Mouse (Mus musculus) midbrain, embryonic 15.5 days (tissue): ENCODE measurements around the gene Trp63. TPM values are rescaled to one million over a fixed set of nuclear protein-coding genes. Genes with fewer than 3 reads are reported as not detected.

Experiments
- ATAC-seq: fragments of 200-750 bp; cut with Nextera tagmentation; replicated peaks from 2 replicates; pipeline ENCODE4 v1.8.0; 2017; ENCODE audit warnings: moderate TSS enrichment
- H3K27ac ChIP-seq: fragments of 300-500 bp; sonication (generic); 2 replicates; pipeline ENCODE4 v1.5.1; 2015; ENCODE audit warnings: mild to moderate bottlenecking, inconsistent platforms
- H3K27me3 ChIP-seq: fragments of 300-500 bp; sonication (generic); replicated peaks from 2 replicates; pipeline ENCODE4 v1.6.1; 2015; ENCODE audit warnings: inconsistent platforms
- H3K36me3 ChIP-seq: fragments of 300-500 bp; sonication (generic); replicated peaks from 2 replicates; pipeline ENCODE4 v1.6.1; 2015; ENCODE audit warnings: inconsistent platforms
- H3K4me1 ChIP-seq: fragments of 300-500 bp; sonication (generic); 2 replicates; pipeline ENCODE4 v1.6.1; 2015; ENCODE audit warnings: inconsistent platforms
- H3K4me2 ChIP-seq: fragments of 300-500 bp; sonication (generic); 2 replicates; pipeline ENCODE4 v1.6.1; 2015; ENCODE audit warnings: inconsistent platforms, mild to moderate bottlenecking, moderate library complexity
- H3K4me3 ChIP-seq: fragments of 300-500 bp; sonication (generic); 2 replicates; pipeline ENCODE4 v1.5.1; 2015; ENCODE audit warnings: mild to moderate bottlenecking, inconsistent platforms
- H3K9ac ChIP-seq: fragments of 300-500 bp; sonication (generic); 2 replicates; pipeline ENCODE4 v1.6.1; 2015; ENCODE audit warnings: mild to moderate bottlenecking, inconsistent platforms
- H3K9me3 ChIP-seq: fragments of 300-500 bp; sonication (generic); 2 replicates; pipeline ENCODE4 v1.6.1; 2016; ENCODE audit warnings: inconsistent platforms
- WGBS: fragments of 180-500 bp; shearing (Covaris S2); methylation state at CpG from one replicate; pipeline ENCODE4 v1.1.7; 2015; ENCODE audit warnings: mixed read lengths; 5-methylcytosine and 5-hydroxymethylcytosine counted together
- polyA plus RNA-seq: library from polyadenylated mRNA; unstranded; fragments of >200 nt; fragmentation: Nextera tagmentation; extraction: Ambion mirVana; gene quantifications from 2 replicates; pipeline ENCODE4 v1.2.1, GENCODE M21; 2015

Gene Trp63
- polyA plus RNA-seq, 1 experiment from 2014 or later, result 0.25 TPM

DNA sequence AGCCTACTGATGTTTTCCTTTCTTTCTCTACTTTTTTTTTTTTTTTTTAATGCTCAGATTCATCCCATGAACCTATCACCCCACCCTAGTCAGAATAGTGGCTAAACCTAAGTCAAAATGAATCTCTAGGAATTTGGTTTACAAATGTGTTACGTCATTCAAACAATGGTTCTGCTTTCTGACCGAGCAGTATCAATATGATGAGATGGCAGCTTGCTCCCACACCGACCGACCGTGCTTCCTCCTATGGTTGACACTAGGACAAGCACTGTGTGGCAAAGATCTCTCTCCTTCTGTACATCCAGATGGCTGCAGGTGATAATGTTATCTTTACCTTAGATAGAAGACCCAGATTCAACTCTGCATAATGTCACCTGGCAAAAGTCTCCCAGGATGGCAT is 163.0 kb downstream of the Trp63 start:
- ATAC-seq, result no peak
- Histone ChIP-seq H3K27ac (no peak overlapping the region), H3K4me1 (no peaks in the 10 kb centered on the region), H3K36me3 (no peaks in the 10 kb centered on the region), H3K27me3 (no peaks in the 10 kb centered on the region), H3K4me3 (no peak overlapping the region), H3K9ac (no peak overlapping the region), H3K9me3 (no peaks in the 10 kb centered on the region), H3K4me2 (no peak overlapping the region)
- 90% methylated on average over 5 of the region's 5 CpGs for WGBS

DNA sequence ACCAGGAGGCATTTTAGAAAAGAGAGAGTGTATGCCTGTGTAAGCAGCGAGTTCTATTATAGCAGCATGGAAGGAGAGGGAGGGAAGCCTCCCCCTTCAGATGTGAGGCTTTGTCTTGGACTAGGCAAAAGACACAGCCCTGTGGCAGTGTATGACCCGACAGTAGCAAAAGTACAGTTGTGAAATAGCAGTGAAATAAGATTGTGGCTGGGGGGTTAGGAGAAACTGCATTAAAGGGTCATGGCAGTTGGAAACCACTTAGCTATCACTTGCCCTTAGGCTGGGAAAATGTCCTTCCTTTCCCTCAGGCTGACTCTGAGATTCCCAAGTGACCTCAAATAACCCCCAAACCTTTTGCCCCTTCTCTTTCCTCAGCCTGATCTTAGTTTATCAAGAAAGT is 164.9 kb downstream of the Trp63 start:
- Histone ChIP-seq H3K4me3 (no peak overlapping the region), H3K4me2 (no peak overlapping the region), H3K9me3 (no peaks in the 10 kb centered on the region), H3K27me3 (no peaks in the 10 kb centered on the region), H3K9ac (no peak overlapping the region), H3K36me3 (no peaks in the 10 kb centered on the region), H3K4me1 (no peaks in the 10 kb centered on the region), H3K27ac (no peak overlapping the region)
- 63% methylated on average over 2 of the region's 2 CpGs for WGBS
- ATAC-seq, result no peak

DNA sequence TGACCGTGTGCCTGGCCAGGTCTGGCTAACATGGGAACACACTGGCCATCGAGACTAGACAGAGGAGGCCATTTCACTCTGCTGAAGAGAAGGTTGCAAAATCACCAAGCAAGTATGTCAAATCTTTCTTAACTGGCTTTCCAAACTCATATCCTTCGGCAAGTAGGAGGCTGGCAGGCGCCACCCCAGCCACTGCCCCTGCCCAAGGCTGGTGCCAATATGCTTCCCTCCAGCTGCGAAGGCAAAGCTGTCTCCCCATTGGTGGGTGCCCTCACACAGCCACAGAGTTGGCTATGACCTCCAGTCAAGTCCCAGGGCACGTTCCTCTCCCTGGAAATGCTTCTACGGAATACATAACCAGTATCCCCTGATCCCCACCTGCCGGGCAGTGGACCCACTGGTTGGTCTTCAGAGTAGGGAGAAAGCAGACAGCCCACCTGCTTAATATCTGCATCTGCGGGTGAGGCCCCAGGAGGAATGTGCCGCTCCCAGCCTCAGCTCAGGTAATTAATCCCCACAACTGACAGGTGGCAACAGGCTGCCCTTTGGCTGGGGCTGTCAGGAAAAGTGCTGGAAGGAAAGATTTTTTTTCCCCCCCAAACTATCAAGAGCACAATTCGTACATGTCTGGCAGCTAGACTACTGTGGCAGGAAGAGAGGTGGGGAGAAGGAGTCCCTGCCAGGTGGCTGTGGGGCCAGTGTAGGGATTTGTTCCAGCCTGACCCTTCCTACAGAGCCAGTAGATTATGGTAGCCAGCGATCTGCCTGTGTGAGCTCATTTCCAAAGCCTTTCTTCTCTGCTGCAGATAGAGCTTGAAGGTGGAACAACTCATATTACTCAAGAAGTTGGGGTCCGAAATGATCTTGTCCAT is 166.3 kb downstream of the Trp63 start:
- no peaks in the 10 kb centered on the region for H3K9me3 ChIP-seq
- H3K9ac ChIP-seq, result no peak overlapping the region
- no peak for ATAC-seq
- H3K27me3 ChIP-seq, result no peaks in the 10 kb centered on the region
- no peak overlapping the region for H3K27ac ChIP-seq
- H3K4me1 ChIP-seq, result no peaks in the 10 kb centered on the region
- 85% methylated on average over 13 of the region's 13 CpGs for WGBS
- no peak overlapping the region for H3K4me3 ChIP-seq
- H3K4me2 ChIP-seq, result no peak overlapping the region
- no peaks in the 10 kb centered on the region for H3K36me3 ChIP-seq

DNA sequence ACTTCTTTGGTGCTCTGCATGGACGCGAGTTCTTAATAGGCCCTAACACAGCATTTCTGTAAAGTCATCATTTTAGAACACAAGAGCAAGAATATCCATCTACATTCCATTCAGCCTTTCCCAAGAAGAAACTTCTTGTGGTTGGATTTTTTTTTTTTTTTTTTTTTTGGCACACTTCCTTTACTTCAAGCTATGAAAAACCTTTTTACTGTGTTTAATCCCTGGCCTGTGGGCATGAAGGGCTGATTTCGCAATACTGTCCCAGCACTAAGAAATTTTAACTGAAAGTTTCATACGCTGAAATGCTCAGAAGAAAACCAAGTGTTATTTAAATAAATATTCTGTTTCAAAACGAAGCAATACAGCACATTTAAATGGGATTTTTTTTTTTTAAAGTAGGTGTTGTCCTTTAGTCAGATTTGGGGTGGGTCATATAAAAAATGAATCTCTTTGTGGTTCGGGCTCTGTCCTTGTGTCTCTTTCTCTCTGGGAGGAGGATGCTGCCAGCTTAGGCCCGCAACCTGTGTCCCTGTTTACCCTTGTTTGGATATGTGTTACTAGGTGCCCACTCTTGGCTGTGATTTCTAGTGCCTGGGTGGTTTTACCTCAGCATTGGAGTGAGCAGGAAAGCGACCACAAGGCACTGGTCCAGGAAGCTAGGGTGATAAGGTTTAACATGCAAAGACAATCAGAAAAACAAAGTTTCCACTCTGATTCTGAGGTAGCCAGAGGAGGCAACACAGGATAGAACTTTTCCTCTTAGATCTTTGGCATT is 177.4 kb downstream of the Trp63 start:
- ATAC-seq, result no peak
- Histone ChIP-seq H3K4me1 (no peaks in the 10 kb centered on the region; the same call in 1 of the 2 replicates), H3K4me2 (no peak overlapping the region), H3K4me3 (no peak overlapping the region), H3K9me3 (no peaks in the 10 kb centered on the region), H3K27ac (no peak overlapping the region), H3K27me3 (no peaks in the 10 kb centered on the region), H3K36me3 (no peaks in the 10 kb centered on the region), H3K9ac (no peak overlapping the region)
- WGBS, result 91% methylated on average over 8 of the region's 8 CpGs

DNA sequence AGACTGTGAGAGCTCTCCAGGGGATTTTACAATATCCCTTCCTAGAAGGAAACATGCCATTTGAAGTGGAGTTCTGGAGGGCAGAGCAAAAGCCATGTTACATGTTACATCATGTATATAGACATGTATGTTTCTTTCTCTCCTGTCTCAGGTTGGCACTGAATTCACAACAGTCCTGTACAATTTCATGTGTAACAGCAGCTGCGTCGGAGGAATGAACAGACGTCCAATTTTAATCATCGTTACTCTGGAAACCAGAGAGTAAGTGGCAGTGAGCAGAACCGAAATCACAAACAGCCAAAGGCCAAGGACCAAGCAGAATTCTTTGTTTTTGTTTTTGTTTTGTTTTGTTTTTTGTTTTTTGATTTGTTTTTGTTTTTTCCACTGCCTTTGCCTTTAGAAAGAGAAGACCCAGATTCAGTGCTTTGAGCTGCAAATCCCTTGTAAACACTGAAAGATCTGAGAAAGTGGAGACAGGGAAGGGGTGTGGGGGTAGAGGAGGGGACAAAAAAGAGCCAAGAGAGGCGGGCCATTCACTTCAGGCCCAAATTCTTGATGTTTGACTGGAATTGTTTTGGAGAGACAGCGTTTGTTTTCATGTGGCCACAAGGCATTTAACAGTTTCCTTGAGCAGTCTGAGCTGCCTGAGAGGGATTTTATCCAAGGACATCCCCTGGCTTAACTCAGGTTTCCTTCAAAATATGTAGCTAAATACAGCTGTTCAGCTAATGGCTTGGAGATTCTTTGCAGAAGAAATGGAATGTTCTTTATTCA is 181.7 kb downstream of the Trp63 start:
- Histone ChIP-seq H3K9me3 (no peaks in the 10 kb centered on the region), H3K9ac (no peak overlapping the region), H3K27me3 (no peaks in the 10 kb centered on the region), H3K36me3 (no peaks in the 10 kb centered on the region), H3K4me3 (no peak overlapping the region), H3K4me1 (no peaks in the 10 kb centered on the region), H3K27ac (no peak overlapping the region), H3K4me2 (no peak overlapping the region)
- no peak for ATAC-seq
- 43% methylated on average over 7 of the region's 7 CpGs for WGBS

DNA sequence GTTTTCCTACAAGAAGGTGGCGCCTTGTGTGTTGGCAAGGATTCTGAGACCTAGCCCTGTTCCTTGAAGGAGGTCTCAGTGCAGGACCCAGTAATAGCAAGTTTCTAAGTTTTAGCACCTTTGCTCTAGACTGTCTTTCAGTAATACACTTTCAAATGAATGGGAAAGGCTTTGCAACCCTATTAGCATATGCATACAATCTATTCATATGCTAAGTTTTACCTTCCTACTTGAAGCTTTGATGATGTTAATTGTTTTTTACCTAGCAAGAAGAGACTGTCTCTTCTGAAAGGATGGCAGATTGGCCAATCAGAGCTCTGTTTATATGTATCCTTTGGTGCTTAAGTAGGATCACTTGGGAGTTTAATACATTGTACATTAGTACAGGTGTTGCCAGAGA is 187.9 kb downstream of the Trp63 start:
- Histone ChIP-seq H3K9me3 (no peaks in the 10 kb centered on the region), H3K4me1 (no peaks in the 10 kb centered on the region), H3K36me3 (no peaks in the 10 kb centered on the region), H3K4me3 (no peak overlapping the region), H3K9ac (no peak overlapping the region), H3K27me3 (no peaks in the 10 kb centered on the region), H3K27ac (no peak overlapping the region), H3K4me2 (no peak overlapping the region)
- ATAC-seq, result no peak
- WGBS, result 81% methylated on average over 1 of the region's 1 CpGs

DNA sequence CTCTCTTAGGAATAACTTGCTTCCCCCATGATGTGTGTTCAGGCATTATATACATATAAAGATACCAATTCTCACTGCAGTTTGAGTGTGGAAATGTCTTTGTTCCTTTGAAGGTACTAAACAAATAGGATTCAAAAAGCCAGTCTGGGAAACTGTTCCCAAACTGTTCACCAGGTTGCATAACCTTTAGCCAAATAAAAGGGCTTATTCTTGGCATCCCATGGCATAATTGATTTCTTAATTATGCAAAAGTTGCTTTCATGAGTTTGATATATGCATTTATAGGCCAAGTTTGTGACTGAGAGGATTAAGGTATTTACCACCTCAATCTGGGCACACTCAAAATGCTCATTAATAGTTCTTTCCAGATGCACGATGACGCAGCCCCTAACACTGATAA is 192.1 kb downstream of the Trp63 start:
- ATAC-seq, result no peak
- no peak overlapping the region for H3K4me3 ChIP-seq
- no peak overlapping the region for H3K4me2 ChIP-seq
- no peaks in the 10 kb centered on the region for H3K4me1 ChIP-seq
- WGBS, result 89% methylated on average over 2 of the region's 2 CpGs
- no peak overlapping the region for H3K27ac ChIP-seq
- no peak overlapping the region for H3K9ac ChIP-seq
- no peaks in the 10 kb centered on the region for H3K27me3 ChIP-seq
- H3K36me3 ChIP-seq, result no peaks in the 10 kb centered on the region
- no peaks in the 10 kb centered on the region for H3K9me3 ChIP-seq

DNA sequence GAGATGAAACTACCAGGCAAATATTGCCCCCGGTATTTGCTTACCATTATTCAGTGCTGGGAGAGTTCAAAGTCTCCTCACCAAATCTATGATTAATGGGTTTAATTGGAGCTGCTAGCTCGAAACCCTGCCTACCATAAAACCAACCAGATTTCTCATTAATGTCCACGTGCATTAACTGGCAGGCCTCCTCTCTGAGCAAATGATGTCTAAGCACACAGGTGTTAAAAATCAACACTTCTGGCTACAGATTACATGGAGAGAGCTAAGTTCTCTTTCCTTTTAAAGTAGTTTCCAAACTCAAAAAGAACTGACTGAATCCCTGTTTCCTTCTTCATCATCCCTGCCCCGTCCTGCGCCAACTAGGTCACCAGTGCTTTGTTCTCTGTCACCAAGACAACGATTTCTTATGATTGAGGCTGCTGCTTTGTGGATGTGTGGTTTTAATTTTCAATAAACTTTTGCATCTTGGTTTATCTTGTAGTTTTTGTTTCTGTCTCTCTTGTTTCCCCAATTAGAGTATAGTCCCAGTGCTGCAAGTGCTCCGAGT is 193.9 kb downstream of the Trp63 start:
- WGBS, result 86% methylated on average over 7 of the region's 7 CpGs
- Histone ChIP-seq H3K27me3 (no peaks in the 10 kb centered on the region), H3K36me3 (no peaks in the 10 kb centered on the region), H3K9me3 (no peaks in the 10 kb centered on the region), H3K4me3 (no peak overlapping the region), H3K4me2 (no peak overlapping the region), H3K9ac (no peak overlapping the region), H3K4me1 (no peaks in the 10 kb centered on the region), H3K27ac (no peak overlapping the region)
- no peak for ATAC-seq

DNA sequence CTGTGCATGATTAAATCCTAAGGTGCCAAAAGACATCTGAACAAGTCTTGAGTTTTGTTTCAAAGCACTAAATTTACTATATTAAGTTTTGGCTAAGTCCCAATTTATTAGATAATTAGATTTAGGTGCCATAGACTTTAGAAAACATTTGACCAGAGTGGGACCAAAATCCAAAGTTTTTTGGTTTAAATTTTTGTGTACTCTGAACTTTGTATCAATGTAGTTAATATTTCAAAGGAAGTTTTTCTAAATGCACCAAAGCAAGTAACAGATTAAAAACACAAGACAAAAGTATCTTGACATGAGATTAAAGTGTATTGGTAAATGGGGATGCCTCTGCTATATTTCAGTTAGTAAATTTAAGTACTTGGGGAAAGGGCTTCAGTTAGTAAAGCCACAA is 194.6 kb downstream of the Trp63 start:
- no peak overlapping the region for H3K27ac ChIP-seq
- no peaks in the 10 kb centered on the region for H3K9me3 ChIP-seq
- H3K27me3 ChIP-seq, result no peaks in the 10 kb centered on the region
- no peak overlapping the region for H3K4me3 ChIP-seq
- ATAC-seq, result no peak
- no peak overlapping the region for H3K9ac ChIP-seq
- H3K4me2 ChIP-seq, result no peak overlapping the region
- H3K4me1 ChIP-seq, result no peaks in the 10 kb centered on the region
- no peaks in the 10 kb centered on the region for H3K36me3 ChIP-seq

DNA sequence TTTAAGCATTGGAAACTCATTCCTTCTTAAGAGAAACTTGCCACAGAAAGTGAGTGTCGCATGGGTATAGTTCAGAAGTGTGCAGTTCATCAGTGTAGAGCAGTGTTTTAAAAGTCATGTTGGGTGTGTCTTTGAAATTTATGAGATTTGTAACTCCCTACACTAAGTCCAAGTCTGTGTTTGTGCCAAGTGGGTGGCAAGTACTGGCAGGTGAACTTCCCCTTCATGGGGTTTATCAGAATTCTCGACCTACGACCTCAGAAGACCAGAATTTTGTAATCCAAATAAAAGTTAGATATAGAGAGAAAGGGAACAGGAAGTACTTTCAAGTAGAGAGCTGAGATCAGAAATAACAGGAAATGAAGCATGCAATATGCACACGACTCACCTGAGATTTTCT is 215.5 kb downstream of the Trp63 start:
- no peak for ATAC-seq
- WGBS, result 89% methylated on average over 4 of the region's 4 CpGs
- Histone ChIP-seq H3K4me3 (no peak overlapping the region), H3K4me2 (no peak overlapping the region), H3K9me3 (no peaks in the 10 kb centered on the region), H3K27ac (no peak overlapping the region), H3K4me1 (no peaks in the 10 kb centered on the region), H3K27me3 (no peaks in the 10 kb centered on the region), H3K9ac (no peak overlapping the region), H3K36me3 (no peaks in the 10 kb centered on the region)

DNA sequence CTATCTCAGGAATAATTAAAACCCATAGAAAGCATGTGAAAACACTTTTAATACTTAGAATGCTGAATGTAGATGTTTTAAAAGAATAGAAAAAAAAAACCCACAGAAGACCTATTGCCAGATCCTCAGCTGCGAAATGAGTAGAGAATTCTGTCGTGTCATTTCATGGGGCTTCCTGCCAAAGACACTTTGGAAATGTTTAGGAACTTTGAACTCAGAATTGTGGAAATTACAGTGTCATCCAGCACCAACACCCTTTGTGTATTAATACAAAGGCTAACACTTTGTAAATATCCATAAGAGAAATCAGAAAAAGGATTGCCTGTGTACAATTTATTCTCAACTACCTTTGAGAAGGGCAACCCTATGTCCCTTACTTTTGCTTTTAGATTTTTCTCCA is 216.1 kb downstream of the Trp63 start:
- Histone ChIP-seq H3K9me3 (no peaks in the 10 kb centered on the region), H3K36me3 (no peaks in the 10 kb centered on the region), H3K4me3 (no peak overlapping the region), H3K4me2 (no peak overlapping the region), H3K9ac (no peak overlapping the region), H3K4me1 (no peaks in the 10 kb centered on the region), H3K27ac (no peak overlapping the region), H3K27me3 (no peaks in the 10 kb centered on the region)
- no peak for ATAC-seq
- WGBS, result 92% methylated on average over 2 of the region's 2 CpGs

DNA sequence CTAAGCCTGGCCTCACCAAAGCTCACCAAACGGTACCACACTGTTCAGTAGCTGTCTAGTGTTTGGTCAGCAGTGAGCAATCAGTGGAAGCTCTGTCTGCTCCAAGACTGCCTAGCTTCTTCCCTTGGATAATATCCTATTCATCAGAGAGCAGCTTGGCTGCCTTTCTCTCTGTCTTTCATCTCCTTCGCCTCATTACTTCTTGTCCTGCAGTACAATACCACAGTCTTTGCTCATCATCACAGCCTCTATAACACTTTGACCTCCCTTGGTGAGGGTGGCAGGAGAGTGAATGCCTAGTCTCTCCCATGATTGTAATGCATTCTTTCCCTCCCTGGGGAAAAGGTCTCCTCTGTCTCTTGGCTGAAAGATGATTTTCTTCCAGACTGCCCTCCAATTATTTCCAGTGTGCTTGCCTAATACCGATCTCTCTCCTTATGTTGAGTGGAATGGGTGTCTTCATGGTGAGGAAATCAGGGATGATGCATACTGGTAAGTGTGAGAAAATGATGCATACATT is 216.9 kb downstream of the Trp63 start:
- ATAC-seq, result no peak
- Histone ChIP-seq H3K36me3 (no peaks in the 10 kb centered on the region), H3K4me2 (no peak overlapping the region), H3K9me3 (no peaks in the 10 kb centered on the region), H3K4me1 (no peaks in the 10 kb centered on the region), H3K27ac (no peak overlapping the region), H3K4me3 (no peak overlapping the region), H3K27me3 (no peaks in the 10 kb centered on the region), H3K9ac (no peak overlapping the region)
- WGBS, result 59% methylated on average over 3 of the region's 3 CpGs
